Mouse (Mus musculus) adrenal gland, adult 8-10 months (tissue): ENCODE measurements at regions not wholly inside any gene's neighbourhood (a gene's known extent, or its start where the extent isn't known, plus 50 kb on each side); places are given as distances from the start of the nearest gene placed in this dataset.

Source experiments
- DNase-seq: peaks from one replicate; pipeline ENCODE4 v3.0.0; 2022

GRCm38 (mm10) chr13:97558884-97559283 lies 201.5 kb downstream of the Gm10260 start:
- no peak for DNase-seq

- DNase-seq: no peak
Measured at GRCm38 (mm10) chr13:97555312-97555711, 205.1 kb downstream of the Gm10260 start.

GRCm38 (mm10) chr13:97554601-97555000 lies 205.8 kb downstream of the Gm10260 start:
- DNase-seq: no peak

GRCm38 (mm10) chr13:97552236-97552635 lies 208.2 kb downstream of the Gm10260 start:
- DNase-seq: no peak

- DNase-seq: no peak
Measured at GRCm38 (mm10) chr13:97550880-97551279, 209.6 kb downstream of the Gm10260 start.

GRCm38 (mm10) chr13:97550172-97550571 lies 210.3 kb downstream of the Gm10260 start:
- no peak for DNase-seq

- DNase-seq: no peak
Measured at GRCm38 (mm10) chr13:97549384-97549783, 211.0 kb downstream of the Gm10260 start.

- DNase-seq: no peak
Measured at GRCm38 (mm10) chr13:97548527-97548977, 211.9 kb downstream of the Gm10260 start.

GRCm38 (mm10) chr13:97546936-97547335 lies 213.5 kb downstream of the Gm10260 start:
- DNase-seq: no peak

- DNase-seq: no peak
Measured at GRCm38 (mm10) chr13:97545971-97546454, 214.4 kb downstream of the Gm10260 start.

GRCm38 (mm10) chr13:97539686-97540085 lies 220.7 kb downstream of the Gm10260 start:
- no peak for DNase-seq

GRCm38 (mm10) chr13:97538441-97538840 lies 222.0 kb downstream of the Gm10260 start:
- no peak for DNase-seq

- DNase-seq: no peak
Measured at GRCm38 (mm10) chr13:97537686-97538085, 222.7 kb downstream of the Gm10260 start.

- DNase-seq: no peak
Measured at GRCm38 (mm10) chr13:97537206-97537605, 223.2 kb downstream of the Gm10260 start.

- no peak for DNase-seq
Measured at GRCm38 (mm10) chr13:97533896-97534666, 226.4 kb downstream of the Gm10260 start.

GRCm38 (mm10) chr13:97531181-97531580 lies 229.3 kb downstream of the Gm10260 start:
- no peak for DNase-seq

GRCm38 (mm10) chr13:97530570-97530969 lies 229.9 kb downstream of the Gm10260 start:
- no peak for DNase-seq

GRCm38 (mm10) chr13:97527958-97528357 lies 232.5 kb downstream of the Gm10260 start:
- no peak for DNase-seq

GRCm38 (mm10) chr13:97524847-97525434 lies 235.5 kb downstream of the Gm10260 start:
- DNase-seq: no peak

- DNase-seq: peak; percentile 56
Measured at GRCm38 (mm10) chr13:97523523-97524412, 236.7 kb downstream of the Gm10260 start.

GRCm38 (mm10) chr13:97520988-97521547 lies 239.4 kb downstream of the Gm10260 start:
- DNase-seq: no peak

GRCm38 (mm10) chr13:97516731-97517130 lies 243.7 kb downstream of the Gm10260 start:
- no peak for DNase-seq
